Mouse (Mus musculus) embryonic facial prominence, embryonic 12.5 days (tissue): ENCODE data around the gene Arnt. TPM values are rescaled to one million over a fixed set of nuclear protein-coding genes. Genes with fewer than 3 reads are reported as not detected.
"Not testable (repeated sequence)": the region's sequence is repeated elsewhere in the genome, so short reads cannot be mapped to it uniquely, and the experiment has no call there.

Experiments
- ATAC-seq: fragments of 200-750 bp; cut with Nextera tagmentation; 2 replicates; pipeline ENCODE4 v1.8.0; 2017; ENCODE audit not compliant: insufficient number of reproducible peaks, insufficient read depth, low FRiP score, low TSS enrichment
- H3K27ac ChIP-seq: fragments of 300-500 bp; sonication (generic); 2 replicates; pipeline ENCODE4 v1.5.1; 2016; ENCODE audit warnings: mild to moderate bottlenecking
- H3K27me3 ChIP-seq: fragments of 300-500 bp; sonication (generic); 2 replicates; pipeline ENCODE4 v1.6.1; 2016; ENCODE audit warnings: mild to moderate bottlenecking, moderate library complexity
- H3K36me3 ChIP-seq: fragments of 300-500 bp; sonication (generic); 2 replicates; pipeline ENCODE4 v1.6.1; 2016; ENCODE audit warnings: mild to moderate bottlenecking
- H3K4me1 ChIP-seq: fragments of 300-500 bp; sonication (generic); 2 replicates; pipeline ENCODE4 v1.6.1; 2016
- H3K4me2 ChIP-seq: fragments of 300-500 bp; sonication (generic); replicated peaks from 2 replicates; pipeline ENCODE4 v1.6.1; 2016; ENCODE audit warnings: mild to moderate bottlenecking, moderate library complexity
- H3K4me3 ChIP-seq: fragments of 300-500 bp; sonication (generic); 2 replicates; pipeline ENCODE4 v1.5.1; 2016; ENCODE audit warnings: mild to moderate bottlenecking
- H3K9ac ChIP-seq: fragments of 300-500 bp; sonication (generic); 2 replicates; pipeline ENCODE4 v1.6.1; 2016; ENCODE audit warnings: mild to moderate bottlenecking, moderate library complexity
- H3K9me3 ChIP-seq: fragments of 300-500 bp; sonication (generic); 2 replicates; pipeline ENCODE4 v1.6.1; 2016; ENCODE audit warnings: mild to moderate bottlenecking, moderate library complexity
- WGBS: fragments of 180-500 bp; shearing (Covaris S2); methylation state at CpG from one replicate; pipeline ENCODE4 v1.1.7; 2016; 5-methylcytosine and 5-hydroxymethylcytosine counted together
- polyA plus RNA-seq: library from polyadenylated mRNA; unstranded; fragments of >200 nt; fragmentation: Nextera tagmentation; extraction: Ambion mirVana; gene quantifications from 2 replicates; pipeline ENCODE4 v1.2.1, GENCODE M21; 2016

Arnt gene
- polyA plus RNA-seq, result 51.5 and 53.6 TPM in 2 replicates

DNA sequence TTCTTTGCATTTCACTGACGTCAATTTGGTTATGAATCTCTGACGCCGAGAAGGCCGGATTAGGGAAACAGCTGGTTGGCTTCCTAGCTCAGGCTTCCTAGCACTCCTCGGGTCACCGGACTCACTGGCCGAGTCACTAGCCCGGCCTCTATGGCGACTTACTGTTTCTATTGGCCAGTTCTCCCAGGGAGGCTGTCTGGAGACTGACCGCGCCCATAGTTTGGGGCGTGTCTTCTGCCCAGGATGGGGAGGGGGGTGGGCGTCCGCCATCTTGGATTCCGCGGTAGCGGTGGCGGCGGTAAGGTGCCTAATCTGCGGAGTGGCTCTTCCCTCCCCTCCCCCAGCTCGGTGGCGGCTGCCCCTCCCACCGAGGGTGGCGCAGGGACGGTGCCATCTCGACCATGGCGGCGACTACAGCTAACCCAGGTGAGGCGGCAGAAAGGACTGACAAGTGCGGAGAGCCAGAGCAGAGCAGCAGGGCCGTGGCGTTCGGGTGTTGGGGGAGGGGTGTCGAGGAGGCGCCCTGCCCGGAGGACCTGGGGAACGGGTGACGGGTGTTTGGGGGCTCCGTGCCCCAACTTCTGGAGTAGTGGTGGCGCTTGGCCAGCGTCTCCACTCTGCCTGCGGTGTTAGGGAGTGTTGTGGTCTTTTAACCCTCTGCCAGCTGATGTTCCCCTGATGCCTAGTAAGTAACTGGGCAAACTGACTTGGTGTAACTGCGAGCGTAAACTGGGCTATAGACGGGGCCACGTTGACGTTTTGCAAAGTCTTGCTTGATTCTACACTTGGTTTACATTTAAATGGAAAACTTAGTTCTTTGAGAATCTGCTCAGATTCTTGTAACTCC lies at the start of gene Arnt:
Gene Arnt (plus strand): TSS at position 253 of the 847 bp plus-strand sequence.
- Histone ChIP-seq H3K9ac (peak within 1 kb of the TSS; percentile 63), H3K36me3 (peaks cover 10% of the 10 kb centered on the region), H3K4me3 (peak within 1 kb of the TSS; percentile 64), H3K9me3 (no peaks in the 10 kb centered on the region), H3K4me2 (peak within 1 kb of the TSS; percentile 56), H3K4me1 (peaks cover 3% of the 10 kb centered on the region; the same call in 1 of the 2 replicates), H3K27ac (peak within 1 kb of the TSS; percentile 69), H3K27me3 (no peaks in the 10 kb centered on the region)
- under 1% methylated on average over 47 of the region's 47 CpGs for WGBS
- peak; percentile 98 for ATAC-seq

DNA sequence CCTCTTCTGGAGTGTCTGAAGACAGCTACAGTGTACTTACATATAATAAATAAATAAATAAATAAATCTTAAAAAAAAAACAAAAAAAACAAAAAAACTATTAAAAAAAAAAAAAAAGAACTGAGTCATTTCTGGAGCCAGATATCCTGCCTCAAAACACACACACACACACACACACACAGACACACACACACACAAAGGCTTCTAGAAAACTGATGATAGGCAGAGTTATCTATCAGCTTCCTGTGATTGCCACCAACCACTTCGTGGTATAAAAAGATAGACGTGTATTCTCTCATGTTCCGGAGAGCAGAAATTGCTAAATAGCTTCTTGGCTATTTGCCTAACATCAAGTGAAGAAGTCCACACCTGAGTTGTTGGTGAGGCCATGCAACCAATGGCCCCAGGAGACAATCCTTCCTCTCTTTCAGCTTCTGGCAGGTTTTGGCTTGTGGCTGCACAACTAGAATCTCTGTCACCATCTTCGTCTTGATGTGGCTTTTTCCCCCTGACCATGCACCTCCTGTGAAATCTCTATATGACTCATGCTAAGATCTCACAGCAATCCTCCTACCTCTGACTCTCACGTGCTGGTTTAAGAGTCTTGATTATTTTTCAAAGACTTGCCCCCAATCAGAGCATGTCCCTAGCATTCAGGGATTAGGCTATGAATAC lies 48.6 kb upstream of the Arnt start:
- no peaks in the 10 kb centered on the region for H3K36me3 ChIP-seq
- no peak overlapping the region for H3K4me2 ChIP-seq
- WGBS, result 88% methylated on average over 5 of the region's 5 CpGs
- H3K27me3 ChIP-seq, result no peaks in the 10 kb centered on the region
- no peak overlapping the region for H3K4me3 ChIP-seq
- no peak for ATAC-seq
- no peak overlapping the region for H3K9ac ChIP-seq
- no peaks in the 10 kb centered on the region for H3K9me3 ChIP-seq
- H3K4me1 ChIP-seq, result no peaks in the 10 kb centered on the region
- no peak overlapping the region for H3K27ac ChIP-seq

DNA sequence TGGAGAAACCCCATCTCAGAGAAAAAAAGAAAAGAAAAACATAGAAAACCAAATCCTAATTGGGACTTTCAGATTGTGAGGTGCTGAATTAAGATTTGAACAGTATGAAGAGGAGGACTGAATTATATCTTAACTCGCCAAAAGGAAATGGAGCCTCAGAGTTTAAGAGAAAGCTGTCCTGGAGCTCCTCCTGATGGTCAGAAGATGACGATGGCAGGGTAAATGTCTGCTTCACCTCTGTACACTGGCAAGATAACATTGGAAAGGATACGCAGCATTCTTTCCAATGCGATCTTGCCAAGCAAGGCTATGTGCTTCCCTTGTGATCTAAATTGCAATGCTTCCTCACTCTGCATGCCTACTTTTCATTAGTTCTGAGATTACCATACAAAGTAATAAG lies 39.8 kb upstream of the Arnt start:
- no peak overlapping the region for H3K4me2 ChIP-seq
- no peak overlapping the region for H3K9ac ChIP-seq
- H3K36me3 ChIP-seq, result no peaks in the 10 kb centered on the region
- H3K27ac ChIP-seq, result no peak overlapping the region
- 86% methylated on average over 4 of the region's 4 CpGs for WGBS
- H3K4me1 ChIP-seq, result no peaks in the 10 kb centered on the region
- peaks cover 5% of the 10 kb centered on the region; the same call in 1 of the 2 replicates for H3K9me3 ChIP-seq
- H3K27me3 ChIP-seq, result no peaks in the 10 kb centered on the region
- ATAC-seq, result no peak
- H3K4me3 ChIP-seq, result no peak overlapping the region

DNA sequence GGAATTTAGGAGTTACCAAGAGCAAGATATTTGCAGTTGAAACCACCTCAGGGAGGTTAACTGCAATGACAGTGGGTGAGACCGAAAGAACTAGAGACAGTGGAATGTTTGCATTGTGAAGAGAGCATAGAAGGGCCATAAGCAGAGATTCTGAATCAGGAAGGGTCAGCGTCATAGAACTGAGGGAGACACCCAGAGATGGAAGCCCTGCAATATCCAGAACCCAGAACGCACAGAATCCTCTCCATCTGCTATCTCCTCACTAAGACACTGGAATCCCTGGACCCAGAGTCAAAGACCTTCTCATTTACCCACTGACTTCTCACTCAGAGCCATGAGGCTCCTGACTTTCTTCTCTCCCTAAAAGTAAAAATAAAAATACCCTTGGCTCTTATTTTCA lies 31.4 kb upstream of the Arnt start, which contains the start of gene 4930558C23Rik:
Gene 4930558C23Rik (minus strand): TSS at position 101 of the 400 bp plus-strand sequence.
- no peaks in the 10 kb centered on the region for H3K9me3 ChIP-seq
- H3K27me3 ChIP-seq, result no peaks in the 10 kb centered on the region
- no peak within 1 kb of the TSS for H3K4me3 ChIP-seq
- H3K9ac ChIP-seq, result no peak within 1 kb of the TSS
- ATAC-seq, result no peak
- WGBS, result 93% methylated on average over 3 of the region's 3 CpGs
- no peaks in the 10 kb centered on the region for H3K36me3 ChIP-seq
- H3K27ac ChIP-seq, result no peak within 1 kb of the TSS
- H3K4me2 ChIP-seq, result no peak within 1 kb of the TSS
- H3K4me1 ChIP-seq, result no peaks in the 10 kb centered on the region

DNA sequence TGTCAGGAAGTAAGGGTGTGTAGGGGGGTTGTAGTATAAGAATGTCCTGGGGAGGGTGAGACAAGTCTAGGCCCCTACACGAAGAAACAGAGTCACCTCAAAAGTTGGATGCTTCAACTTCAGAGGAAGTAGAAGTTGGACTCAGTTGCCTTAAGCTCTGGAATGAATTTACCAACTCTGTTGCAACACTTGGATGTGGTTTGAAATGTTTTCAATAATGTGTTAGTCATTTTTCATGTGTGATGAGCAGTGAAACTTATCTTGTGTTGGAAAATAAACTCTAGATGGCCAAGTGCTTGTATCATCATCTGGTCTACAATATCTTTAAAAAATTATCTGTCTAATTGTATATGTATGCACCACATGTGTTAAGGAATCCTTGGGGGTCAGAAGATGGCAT lies 26.5 kb upstream of the Arnt start:
- no peak overlapping the region for H3K4me3 ChIP-seq
- H3K36me3 ChIP-seq, result no peaks in the 10 kb centered on the region
- WGBS, result 84% methylated on average over 1 of the region's 1 CpGs
- H3K9ac ChIP-seq, result no peak overlapping the region
- H3K4me1 ChIP-seq, result no peaks in the 10 kb centered on the region
- ATAC-seq, result no peak
- no peaks in the 10 kb centered on the region for H3K9me3 ChIP-seq
- no peaks in the 10 kb centered on the region for H3K27me3 ChIP-seq
- H3K27ac ChIP-seq, result no peak overlapping the region
- H3K4me2 ChIP-seq, result no peak overlapping the region

DNA sequence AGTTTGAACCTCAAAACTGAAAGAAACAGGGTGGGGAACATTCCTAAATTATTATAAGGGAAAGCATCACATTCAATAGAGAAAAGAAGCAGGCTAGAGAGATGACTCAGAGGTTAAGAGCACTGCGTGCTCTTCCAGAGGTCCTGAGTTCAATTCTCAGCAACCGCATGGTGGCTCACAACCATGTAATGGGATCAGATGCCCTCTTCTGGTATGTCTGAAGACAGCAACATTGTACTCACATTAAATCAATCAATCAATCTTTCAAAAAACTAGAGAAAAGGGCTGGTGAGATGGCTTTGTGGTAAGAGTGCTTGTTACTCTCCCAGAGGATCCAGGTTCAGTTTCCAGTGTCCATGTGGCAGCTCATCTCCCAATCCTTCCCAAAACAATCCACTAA lies 25.3 kb upstream of the Arnt start:
- no peaks in the 10 kb centered on the region for H3K27me3 ChIP-seq
- H3K4me1 ChIP-seq, result no peaks in the 10 kb centered on the region
- no peak overlapping the region for H3K4me2 ChIP-seq
- no peaks in the 10 kb centered on the region for H3K36me3 ChIP-seq
- H3K4me3 ChIP-seq, result no peak overlapping the region
- H3K9me3 ChIP-seq, result no peaks in the 10 kb centered on the region
- H3K27ac ChIP-seq, result no peak overlapping the region
- ATAC-seq, result no peak
- no peak overlapping the region for H3K9ac ChIP-seq
- 90% methylated on average over 2 of the region's 2 CpGs for WGBS

DNA sequence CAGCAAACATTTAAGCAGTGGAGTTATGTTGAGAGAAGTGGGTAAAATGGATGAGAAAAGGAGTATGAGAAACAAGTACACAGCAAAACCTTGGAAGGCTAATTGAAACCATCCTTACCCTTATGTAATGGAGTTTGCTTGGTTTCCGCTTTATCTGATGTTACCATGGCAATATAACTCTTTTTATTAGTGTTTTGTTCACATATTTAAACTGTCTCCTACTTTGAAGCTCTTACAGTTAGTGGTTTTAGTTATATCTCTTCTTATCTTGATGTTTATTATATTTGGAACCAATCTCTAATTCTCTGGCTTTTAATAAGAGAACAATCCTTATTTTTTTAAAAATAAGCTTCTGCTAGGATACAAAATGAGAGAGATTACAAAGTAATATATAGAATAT lies 21.9 kb upstream of the Arnt start:
- Histone ChIP-seq H3K4me3 (no peak overlapping the region), H3K27ac (no peak overlapping the region), H3K27me3 (no peaks in the 10 kb centered on the region), H3K4me1 (no peaks in the 10 kb centered on the region), H3K4me2 (no peak overlapping the region), H3K9me3 (no peaks in the 10 kb centered on the region), H3K9ac (no peak overlapping the region), H3K36me3 (no peaks in the 10 kb centered on the region)
- ATAC-seq, result no peak
- WGBS, result 50% methylated on average over 1 of the region's 1 CpGs

DNA sequence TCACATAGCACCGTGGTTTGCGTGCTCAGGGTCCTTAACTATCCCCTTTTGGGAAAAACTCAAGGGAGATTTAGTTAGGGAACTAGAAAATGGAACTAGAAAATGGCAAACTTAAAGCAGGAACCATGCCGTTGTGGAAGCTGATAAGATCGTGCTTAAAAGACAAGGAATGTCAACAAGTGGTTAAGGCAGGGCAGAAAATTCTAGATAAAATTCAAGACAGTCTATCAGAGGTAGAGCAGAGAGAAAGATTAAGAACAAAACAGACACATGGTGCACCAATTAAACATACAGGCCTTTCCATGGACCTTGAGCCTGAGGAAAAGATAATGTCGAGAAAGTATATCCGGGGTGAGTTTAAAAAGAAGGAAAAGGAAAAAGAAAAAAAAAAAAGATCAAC lies 16.3 kb upstream of the Arnt start:
- peaks cover 15% of the 10 kb centered on the region for H3K9me3 ChIP-seq
- no peak overlapping the region for H3K4me3 ChIP-seq
- no peaks in the 10 kb centered on the region for H3K27me3 ChIP-seq
- no peaks in the 10 kb centered on the region for H3K36me3 ChIP-seq
- H3K27ac ChIP-seq, result no peak overlapping the region
- H3K9ac ChIP-seq, result no peak overlapping the region
- WGBS, result 95% methylated on average over 6 of the region's 6 CpGs
- H3K4me1 ChIP-seq, result no peaks in the 10 kb centered on the region
- H3K4me2 ChIP-seq, result no peak overlapping the region
- ATAC-seq, result no peak

DNA sequence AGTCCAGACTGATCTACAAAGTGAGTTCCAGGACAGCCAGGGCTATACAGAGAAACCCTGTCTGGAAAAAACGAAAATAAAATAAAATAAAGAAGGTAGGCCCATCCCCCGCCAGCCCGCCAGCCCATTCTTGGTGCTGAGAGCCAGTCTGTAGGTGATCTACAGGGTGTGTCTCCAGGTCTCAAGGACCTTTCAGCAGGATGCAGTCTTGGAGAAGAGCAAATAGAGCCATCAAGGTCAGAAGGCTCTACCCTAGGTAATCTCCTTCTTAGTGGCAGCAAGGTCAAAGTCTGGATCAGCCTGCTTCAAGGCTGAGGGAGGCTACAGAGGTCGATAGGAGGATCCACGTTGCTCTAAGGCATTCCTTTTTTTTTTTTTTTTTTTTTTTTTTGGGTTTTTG lies 7.7 kb upstream of the Arnt start:
- H3K27me3 ChIP-seq, H3K4me3 ChIP-seq, H3K27ac ChIP-seq, ATAC-seq, H3K4me2 ChIP-seq, H3K9me3 ChIP-seq, H3K36me3 ChIP-seq, H3K9ac ChIP-seq, H3K4me1 ChIP-seq: not testable (repeated sequence)
- 92% methylated on average over 5 of the region's 5 CpGs for WGBS

DNA sequence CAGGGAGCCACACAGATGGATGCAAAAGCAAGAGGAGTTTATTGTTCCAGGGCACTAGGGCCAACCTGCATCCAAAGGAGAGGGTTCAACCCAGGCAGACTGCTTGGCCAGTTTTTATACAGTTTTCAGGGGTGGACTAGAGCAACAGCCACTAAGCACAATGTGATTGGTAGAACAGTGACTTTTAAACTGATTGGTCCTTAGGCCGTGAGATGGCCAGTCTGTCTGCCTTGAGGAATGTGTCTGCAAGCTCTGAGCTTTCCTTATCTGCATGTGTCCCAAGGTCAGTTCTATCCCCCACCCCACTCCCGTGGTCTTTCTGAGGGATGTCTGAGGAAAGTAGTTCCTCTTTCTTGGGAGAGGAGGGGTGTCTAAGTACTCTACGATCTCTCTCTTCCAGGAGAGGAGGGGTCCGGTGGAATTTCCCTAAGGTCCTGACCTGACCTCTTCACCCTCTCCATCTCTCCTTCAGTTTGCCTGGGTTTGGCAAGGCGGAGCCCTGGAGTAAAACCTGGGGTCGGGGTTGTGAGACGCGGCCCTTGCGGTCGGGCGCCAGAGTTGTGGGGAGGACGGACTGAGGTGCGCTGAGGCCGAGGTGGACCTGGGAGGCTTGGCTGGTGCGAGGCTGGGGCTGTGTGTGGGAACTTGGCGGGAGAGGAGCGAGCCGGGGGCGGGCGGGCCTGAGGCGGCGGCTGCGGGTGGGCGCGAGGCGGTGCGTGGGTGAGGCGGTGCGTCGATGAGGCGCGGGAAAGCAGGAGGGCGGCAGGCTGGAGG lies 6.9 kb upstream of the Arnt start:
- H3K9ac ChIP-seq, H3K36me3 ChIP-seq, H3K9me3 ChIP-seq, H3K4me1 ChIP-seq, ATAC-seq, H3K27ac ChIP-seq, H3K27me3 ChIP-seq: not testable (repeated sequence)
- Histone ChIP-seq H3K4me3 (peak overlapping the region; percentile 28), H3K4me2 (peak overlapping the region; percentile 48)
- WGBS, result 43% methylated on average over 11 of the region's 33 CpGs

DNA sequence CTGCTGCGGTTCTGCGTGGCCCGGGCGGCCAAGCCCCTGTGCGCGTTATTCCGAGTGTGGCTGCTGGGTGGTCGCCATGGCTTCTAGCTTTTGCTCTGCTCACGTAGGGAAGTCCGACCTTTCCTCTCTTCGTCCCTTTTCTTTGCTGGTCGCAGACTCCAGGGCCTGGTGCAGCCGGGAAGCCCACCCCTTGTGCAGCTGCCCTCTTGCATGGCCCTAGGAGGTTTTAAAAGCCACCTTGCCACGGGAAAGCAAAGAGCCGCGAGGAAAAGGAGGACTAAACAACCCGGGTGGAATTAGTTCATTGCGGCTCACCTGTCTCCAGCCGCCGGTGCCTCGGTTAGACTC lies 6.3 kb upstream of the Arnt start:
- not testable (repeated sequence) for H3K36me3 ChIP-seq, H3K27ac ChIP-seq, H3K27me3 ChIP-seq, H3K9me3 ChIP-seq, H3K4me1 ChIP-seq, H3K9ac ChIP-seq, ATAC-seq
- H3K4me2 ChIP-seq, result peak overlapping the region; percentile 48
- WGBS, result 24% methylated on average over 16 of the region's 21 CpGs
- H3K4me3 ChIP-seq, result peak overlapping the region; percentile 28
